Mouse (Mus musculus) ZHBTc4 (cell line): Measurements from ENCODE around the gene Dyrk1b.
"Not testable (repeated sequence)": the region's sequence is repeated elsewhere in the genome, so short reads cannot be mapped to it uniquely, and the experiment has no call there.

Experiments used
- DNase-seq: peaks from one replicate; pipeline ENCODE4 v3.0.0-alpha.2; 2011; ENCODE audit warnings: low read depth, low spot score

Dyrk1b gene

DNA sequence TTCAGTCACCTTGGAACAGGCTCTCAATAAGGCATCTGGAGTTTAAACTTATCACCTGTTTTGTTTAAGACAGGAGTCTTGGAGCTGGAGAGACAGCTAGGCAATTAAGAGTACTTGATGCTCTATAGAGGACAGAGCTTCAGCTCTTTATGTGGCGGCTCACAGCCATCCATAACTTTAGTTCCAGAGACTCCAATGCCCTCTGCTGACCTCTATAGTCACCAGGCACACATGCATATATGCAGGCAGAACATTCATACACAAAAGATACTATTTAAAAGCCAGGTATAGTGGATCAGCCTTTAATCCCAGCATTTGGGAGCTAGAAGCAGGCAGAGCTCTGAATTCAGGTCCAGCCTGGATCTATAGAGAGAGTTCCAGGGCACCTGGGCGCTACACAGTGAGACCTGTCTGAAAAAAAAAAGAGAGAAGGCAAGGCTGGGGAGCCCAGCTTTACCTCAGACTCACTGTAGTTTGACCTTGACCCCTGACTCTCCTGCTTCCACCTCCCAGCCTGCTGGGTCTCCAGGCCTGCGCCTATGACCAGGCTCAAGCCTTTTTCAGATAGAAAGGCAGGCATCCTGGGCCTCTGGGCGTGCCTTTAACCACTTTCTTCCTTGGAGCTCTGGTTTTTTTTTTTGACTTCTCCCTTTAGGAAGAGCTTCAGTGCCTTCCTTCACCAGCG, 16.3 kb downstream of the Dyrk1b start:
- peak; percentile 85 for DNase-seq

DNA sequence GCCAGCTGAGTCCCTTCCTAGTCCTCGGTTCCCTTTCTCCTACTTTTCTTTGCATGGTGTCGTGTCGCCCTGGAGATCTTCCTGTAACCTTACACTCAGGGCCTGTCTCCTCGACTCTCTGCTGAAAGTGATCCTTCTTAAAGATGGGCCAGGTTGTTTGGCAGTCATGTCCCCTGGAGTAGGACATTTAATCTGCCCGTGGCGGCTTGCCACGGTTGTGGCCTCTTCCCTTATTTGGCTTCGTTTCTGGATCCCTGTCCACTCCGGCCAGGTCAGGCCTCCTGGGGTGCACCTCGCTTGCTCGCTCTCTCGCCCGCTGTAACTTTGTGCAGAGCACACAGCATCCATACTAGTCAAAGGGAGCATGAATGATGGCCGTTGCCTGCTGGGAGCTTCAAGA, 17.3 kb downstream of the Dyrk1b start:
- no peak for DNase-seq

DNA sequence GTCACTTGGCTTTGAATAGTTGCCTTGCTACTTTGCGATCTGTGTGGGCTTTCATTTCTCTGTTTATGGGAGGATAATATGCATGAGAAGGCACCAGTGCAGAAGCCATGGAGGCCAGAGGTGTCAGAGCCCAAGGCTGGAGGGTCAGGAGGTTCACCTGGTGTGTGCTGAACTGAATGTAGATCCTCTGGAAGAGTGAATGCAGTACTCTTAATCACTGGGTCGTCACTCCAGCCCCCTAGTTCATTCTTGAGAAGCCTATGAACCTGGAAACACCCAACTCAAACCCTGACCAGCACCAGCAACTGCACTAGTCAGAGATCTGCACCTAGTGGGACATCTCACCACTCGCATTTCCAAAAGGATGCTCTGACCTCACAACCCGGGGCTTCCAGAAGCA, 19.8 kb downstream of the Dyrk1b start:
- no peak for DNase-seq

DNA sequence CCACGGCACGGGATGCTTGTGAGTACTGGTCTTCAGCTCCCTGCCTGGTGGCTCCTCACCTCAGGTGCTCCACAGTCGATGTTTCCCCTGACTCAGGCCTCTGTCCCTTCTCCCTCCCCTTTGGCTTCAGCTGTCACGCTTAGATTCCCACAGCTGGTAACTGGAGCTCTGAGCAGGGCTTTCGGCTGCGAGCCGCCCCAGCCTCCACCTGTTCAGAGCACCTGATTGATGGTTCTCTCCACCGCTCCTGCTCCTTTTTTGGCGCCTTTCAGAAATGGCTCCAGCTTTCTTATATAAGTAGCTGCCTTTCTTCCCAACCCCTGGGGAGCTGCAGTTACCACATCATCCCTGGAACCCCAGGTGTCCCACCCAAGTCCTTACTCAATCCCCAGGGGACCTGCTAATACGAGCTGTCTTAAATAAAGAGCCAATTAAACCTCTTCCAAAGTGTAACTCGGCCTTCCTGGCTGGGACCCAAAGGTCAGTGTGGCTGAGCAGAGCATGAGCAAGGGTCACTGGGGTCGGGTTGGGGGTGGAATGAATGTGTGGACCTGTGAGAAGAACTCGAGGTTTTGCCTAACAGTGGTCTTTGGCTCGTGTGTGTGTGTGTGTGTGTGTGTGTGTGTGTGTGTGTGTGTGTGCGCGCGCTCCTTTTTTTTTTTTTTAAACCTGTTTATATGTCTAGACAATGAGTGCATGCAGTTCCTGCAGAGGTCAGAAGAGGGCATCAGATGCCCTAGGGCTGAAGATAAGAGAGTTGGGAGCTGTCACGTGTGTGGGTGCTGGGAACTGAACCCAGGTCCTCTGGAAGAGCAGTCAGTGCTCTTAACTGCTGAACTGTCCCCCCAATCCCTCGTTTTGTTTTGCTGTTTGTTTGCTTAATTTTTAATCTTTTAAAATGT, 24.2 kb downstream of the Dyrk1b start:
- DNase-seq: peak; percentile 68

DNA sequence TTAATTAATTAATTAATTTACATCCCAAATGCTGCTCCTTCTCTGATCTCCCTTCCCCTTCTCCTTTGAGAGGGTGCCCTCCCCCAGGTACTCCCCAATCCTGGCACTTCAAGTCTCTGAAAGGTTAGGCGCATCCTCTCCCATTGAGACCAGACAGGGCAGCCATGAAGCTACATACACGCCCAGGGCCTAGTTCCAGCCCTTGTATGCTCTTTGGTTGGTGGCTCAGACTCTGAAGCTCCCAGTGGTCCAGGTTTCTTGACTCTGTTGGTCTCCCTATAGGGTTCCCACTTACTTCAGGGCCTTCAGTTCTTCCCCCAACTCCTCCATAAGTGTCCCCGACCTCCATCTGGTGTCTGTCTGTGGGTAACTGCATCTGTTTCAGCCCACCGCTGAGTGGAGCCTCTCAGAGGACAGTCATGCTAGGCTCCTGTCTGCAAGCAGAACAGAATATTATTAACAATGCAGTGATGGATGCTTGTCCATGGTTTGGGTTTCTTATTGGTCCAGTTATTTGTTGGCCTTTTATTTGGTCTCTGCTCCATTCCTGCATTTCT, 26.9 kb downstream of the Dyrk1b start:
- DNase-seq: no peak

DNA sequence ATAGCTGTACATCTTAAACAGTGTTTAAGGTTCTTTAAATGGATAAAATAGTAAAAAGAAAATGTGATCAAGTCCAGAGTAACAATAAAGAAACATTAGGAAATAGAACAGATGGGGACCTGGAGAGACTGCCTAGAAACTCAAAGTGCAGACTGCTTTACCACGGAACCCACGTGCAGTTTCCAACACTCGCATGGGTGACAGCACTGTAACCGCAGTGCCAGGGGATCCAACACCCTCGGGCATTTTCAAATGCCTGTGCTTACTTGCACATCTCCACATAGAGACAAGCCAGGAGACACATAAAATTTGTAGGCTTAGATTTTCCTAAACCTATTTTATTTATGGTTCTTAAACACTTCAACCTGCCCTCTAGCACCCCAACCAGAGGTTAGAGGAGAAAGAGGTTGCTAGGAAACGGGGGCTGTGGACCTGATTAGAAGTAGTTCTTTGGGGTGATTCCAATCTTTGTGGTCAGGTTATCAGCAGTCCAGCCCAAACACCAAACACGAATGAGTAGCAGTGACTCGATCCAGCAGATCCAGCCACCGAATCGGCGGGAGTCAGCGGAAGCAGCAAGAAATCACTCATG, 29.2 kb downstream of the Dyrk1b start:
- no peak for DNase-seq

DNA sequence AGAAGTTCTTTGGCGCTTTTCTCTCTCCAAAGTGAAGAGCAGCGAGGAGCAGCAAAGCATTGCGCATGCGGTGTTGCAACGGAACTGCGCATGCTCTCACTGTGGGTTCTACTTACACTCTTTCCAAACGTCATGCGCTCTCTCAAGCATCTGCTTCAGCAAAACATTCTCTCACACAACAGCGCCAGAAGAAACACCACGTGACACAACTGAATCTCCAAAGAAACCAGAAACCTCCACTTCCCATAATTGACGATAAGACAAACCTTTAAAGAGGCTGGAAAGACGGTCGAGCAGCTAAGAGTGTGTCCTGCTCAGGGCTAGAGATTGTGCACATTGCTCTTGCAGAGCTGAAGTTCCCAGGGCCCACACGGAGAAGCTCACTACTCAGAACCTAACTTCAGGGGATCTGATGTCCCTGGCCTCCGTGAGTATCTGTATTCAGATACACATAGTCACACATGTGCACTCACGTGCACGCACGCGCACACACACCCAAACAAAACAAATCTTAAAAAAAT, 29.8 kb downstream of the Dyrk1b start:
- DNase-seq: peak; percentile 94

DNA sequence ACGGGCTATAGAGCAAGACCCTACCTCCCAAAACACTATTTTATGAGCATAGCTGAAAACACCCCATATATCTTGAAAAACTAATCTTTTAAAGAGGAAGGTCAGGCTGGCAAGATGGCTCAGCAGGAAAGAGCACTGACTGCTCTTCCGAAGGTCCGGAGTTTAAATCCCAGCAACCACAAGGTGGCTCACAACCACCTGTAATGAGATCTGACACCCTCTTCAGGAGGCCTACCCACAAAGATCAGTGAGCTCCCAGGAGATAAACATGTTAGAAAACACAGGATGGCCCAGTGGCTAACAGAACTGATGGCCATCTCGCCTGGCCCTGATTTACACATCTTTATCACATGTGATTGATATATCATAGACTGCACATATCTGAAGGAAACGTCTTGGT, 31.5 kb downstream of the Dyrk1b start:
- DNase-seq: peak; percentile 52

DNA sequence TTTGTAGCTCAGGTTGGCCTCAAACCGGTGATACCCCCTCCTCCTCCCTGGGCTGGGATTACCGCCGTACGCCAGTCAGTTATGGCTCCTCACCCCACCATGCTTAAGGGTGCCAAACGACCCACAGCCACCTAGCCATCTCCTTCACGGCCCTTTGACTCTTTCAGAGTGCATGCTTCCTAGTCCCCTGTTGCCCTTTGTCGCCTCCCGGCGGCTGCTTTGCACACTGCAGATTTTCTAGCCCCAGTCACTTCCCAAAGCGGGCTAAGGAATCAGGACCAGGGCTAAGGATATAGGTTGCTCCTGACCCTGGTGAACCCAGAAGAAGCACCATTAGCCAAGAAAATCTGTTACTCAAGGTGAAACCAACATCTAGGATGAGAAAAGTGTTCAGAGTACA, 34.9 kb downstream of the Dyrk1b start:
- DNase-seq: peak; percentile 94

DNA sequence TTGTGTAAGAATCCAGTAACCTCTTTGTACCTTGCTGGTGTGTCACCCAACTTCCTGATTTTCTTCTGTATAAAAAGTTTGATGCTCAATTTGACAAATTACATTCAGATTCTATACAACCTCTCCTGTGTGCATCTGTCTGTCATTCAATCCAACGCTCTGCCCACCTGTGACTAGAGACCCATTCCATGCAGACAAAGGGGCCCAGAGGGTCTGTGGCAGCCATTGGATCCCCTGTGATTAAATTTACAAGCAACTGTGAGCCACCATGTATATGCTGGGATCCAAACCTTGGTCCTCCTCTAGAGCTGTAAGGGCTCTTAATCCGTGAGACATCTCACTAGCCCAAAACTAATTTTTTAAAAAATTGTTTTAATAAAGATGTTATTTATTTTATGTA, 36.7 kb downstream of the Dyrk1b start:
- peak; percentile 73 for DNase-seq

DNA sequence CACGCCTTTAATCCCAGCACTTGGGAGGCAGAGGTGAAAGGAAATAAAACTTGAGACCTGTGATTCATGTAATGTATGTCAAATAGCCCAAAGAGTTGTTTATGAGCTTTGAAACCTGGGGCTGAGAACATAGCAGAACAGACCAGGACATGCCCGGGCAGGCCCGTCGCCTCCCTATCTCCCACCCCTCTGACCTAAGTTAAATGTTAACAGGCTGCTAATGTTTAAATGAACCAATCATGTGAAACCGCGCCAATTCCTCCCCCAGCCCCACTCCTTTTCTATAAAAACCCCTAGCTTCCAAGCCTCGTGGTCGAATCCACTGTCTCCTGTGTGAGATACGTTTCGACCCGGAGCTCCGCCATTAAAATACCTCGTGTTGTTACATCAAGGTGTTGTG, 38.5 kb downstream of the Dyrk1b start:
- DNase-seq: not testable (repeated sequence)

DNA sequence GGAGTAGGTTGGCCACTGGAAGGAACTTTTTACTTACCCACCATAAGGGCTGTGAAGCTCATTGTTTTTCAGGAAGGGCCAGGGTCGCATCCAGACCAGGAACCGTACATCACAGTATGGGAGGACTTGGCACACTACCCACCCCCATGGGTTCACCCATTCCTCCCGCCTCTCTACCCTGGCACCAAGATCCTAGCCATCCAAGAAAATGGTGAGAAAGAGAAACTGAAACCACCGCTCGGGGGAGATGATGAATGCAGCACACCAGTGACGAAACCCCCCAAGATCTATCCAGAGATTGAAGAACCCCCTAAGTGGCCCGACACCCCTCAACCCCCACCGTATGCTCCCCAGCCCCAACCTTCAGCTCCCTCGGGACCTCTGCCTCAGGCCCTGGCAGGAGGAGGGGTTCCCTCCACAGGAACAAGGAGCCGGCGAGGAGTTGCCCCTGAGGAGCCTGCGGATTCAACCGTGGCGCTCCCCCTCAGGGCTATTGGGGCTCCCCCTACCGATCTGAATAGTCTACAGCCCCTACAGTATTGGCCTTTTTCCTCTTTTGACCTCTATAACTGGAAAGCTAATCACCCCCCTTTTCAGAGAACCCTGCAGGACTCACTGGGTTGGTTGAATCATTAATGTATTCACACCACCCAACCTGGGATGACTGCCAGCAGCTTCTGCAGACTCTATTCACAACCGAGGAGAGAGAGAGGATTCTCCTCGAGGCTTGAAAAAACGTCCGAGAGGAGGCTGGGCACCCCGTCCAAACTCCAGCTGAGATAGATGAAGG, 39.9 kb downstream of the Dyrk1b start:
- not testable (repeated sequence) for DNase-seq

DNA sequence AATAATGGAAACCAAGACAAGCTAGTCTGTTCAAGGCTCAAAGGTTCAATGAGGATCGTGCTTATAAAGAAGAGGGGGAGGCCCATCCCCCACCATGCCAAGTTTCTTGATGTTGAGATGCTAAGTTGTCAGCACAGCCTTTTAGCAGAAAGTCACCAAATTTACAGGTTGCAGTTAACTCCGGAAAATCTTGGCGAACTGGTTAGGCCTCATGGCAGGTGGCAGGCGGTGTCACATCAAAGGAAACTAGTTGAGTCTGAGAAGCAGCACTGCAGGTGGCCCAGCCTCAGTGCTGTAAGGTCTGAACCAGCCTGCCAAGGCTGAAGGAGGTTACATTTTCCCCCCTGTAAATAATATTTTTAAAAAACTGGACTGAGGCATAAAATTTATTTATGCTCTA, 47.6 kb downstream of the Dyrk1b start:
- DNase-seq: peak; percentile 63

DNA sequence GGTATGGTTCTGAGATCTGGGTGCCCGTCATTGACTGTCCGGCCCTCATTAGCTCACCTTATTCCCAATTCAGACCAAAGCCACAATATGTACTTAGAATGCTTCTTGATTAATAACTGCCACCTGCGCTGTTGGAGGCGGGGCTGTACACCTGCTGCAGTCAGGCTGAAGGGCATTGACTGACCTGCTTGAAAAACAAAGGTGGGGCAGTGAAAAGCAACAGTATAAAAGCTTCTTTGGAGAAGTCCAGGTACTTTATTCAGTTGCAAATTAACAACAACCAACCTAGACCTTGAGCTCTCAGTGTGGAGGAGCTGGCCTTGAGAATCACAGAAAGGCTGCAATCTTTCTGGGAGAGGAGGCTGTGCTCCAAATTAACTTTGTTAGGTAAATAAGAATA, 48.2 kb downstream of the Dyrk1b start:
- DNase-seq: peak; percentile 55
